Mouse (Mus musculus) cerebellum, postnatal 10 days (tissue): ENCODE measurements around the gene Spin1.
"Not testable (repeated sequence)": the region's sequence is repeated elsewhere in the genome, so short reads cannot be mapped to it uniquely, and the experiment has no call there.

Experiments used
- DNase-seq, 2 experiments: peaks; one replicate each; pipeline ENCODE4 v3.0.0; 2021; ENCODE audit warnings: mixed read lengths in 2 of 2

Spin1 gene

GRCm38 (mm10) chr13:51095196-51095715 is 5.4 kb upstream of the Spin1 start:
- no peak for DNase-seq

- no peak for DNase-seq
Observed at GRCm38 (mm10) chr13:51096644-51097043, 4.0 kb upstream of the Spin1 start.

GRCm38 (mm10) chr13:51099560-51100232 is 984 bp upstream of the Spin1 start:
- peak in 1 of 2 experiments; percentile 60 for DNase-seq

GRCm38 (mm10) chr13:51101016-51101776 is 516 bp downstream of the Spin1 start:
- DNase-seq = peak; percentile 81 to 82

- no peak for DNase-seq
Observed at GRCm38 (mm10) chr13:51101777-51102132, 1.1 kb downstream of the Spin1 start.

GRCm38 (mm10) chr13:51103111-51103725 is 2.5 kb downstream of the Spin1 start:
- no peak for DNase-seq

GRCm38 (mm10) chr13:51103861-51104650 is 3.4 kb downstream of the Spin1 start:
- DNase-seq = no peak

- DNase-seq = peak in 1 of 2 experiments; percentile 30
Observed at GRCm38 (mm10) chr13:51105861-51106655, 5.4 kb downstream of the Spin1 start.

GRCm38 (mm10) chr13:51106816-51107215 is 6.1 kb downstream of the Spin1 start:
- DNase-seq = no peak

GRCm38 (mm10) chr13:51109517-51109916 is 8.8 kb downstream of the Spin1 start:
- DNase-seq = no peak

- not testable (repeated sequence) for DNase-seq
Observed at GRCm38 (mm10) chr13:51114398-51114797, 13.7 kb downstream of the Spin1 start.

- DNase-seq = no peak
Observed at GRCm38 (mm10) chr13:51115762-51116161, 15.1 kb downstream of the Spin1 start.

- DNase-seq = no peak
Observed at GRCm38 (mm10) chr13:51120734-51121133, 20.1 kb downstream of the Spin1 start.

GRCm38 (mm10) chr13:51121966-51122365 is 21.3 kb downstream of the Spin1 start:
- DNase-seq = no peak

- no peak for DNase-seq
Observed at GRCm38 (mm10) chr13:51122771-51123170, 22.1 kb downstream of the Spin1 start.

GRCm38 (mm10) chr13:51125357-51125756 is 24.7 kb downstream of the Spin1 start:
- no peak for DNase-seq

- DNase-seq = no peak
Observed at GRCm38 (mm10) chr13:51127906-51128305, 27.2 kb downstream of the Spin1 start.

GRCm38 (mm10) chr13:51128417-51128816 is 27.7 kb downstream of the Spin1 start:
- no peak for DNase-seq

- DNase-seq = no peak
Observed at GRCm38 (mm10) chr13:51131179-51131578, 30.5 kb downstream of the Spin1 start.

GRCm38 (mm10) chr13:51136315-51136714 is 35.6 kb downstream of the Spin1 start:
- DNase-seq = no peak

GRCm38 (mm10) chr13:51136996-51137701 is 36.5 kb downstream of the Spin1 start:
- DNase-seq = no peak
